19 mouse cellular contexts compared by ENCODE assay signal in genomic region chr12:112415926-112416473, GRCm38 (mm10).
"Had no signal": no experiment of that assay in that cellular context is flagged by ENCODE, and none has a peak within 500 bp of the region (broad histone marks: within the 10 kb centered on the region; RNA-seq: fewer than 3 reads in every experiment).

No protein-coding gene starts in this region.

- H3K27me3 ChIP-seq: limb, embryonic 15.5 days had no signal

- H3K4me3 ChIP-seq: limb, embryonic 12.5 days; limb, embryonic 15.5 days had no signal

- H3K9me3 ChIP-seq: limb, embryonic 12.5 days; limb, embryonic 15.5 days had no signal

- H3K9ac ChIP-seq: limb, embryonic 12.5 days; limb, embryonic 15.5 days; liver, embryonic 14.5 days; liver, postnatal 0 days; lung, embryonic 14.5 days had no signal

- ATAC-seq: liver, postnatal 0 days; lung, postnatal 0 days had no signal

- DNase-seq: kidney, adult 9 months; kidney, postnatal 14 days; kidney, postnatal 4 days; liver, postnatal 0 days; lung, embryonic 14.5 days; midbrain, embryonic 14.5 days; right cerebral cortex, adult 18-20 months; right cerebral cortex, postnatal 14 days; right cerebral cortex, postnatal 4 days; thymus, adult 2 months; thymus, postnatal 14 days; thymus, postnatal 4 days had no signal

- H3K36me3 ChIP-seq: limb, embryonic 12.5 days; limb, embryonic 15.5 days had no signal

- H3K4me2 ChIP-seq: limb, embryonic 12.5 days; limb, embryonic 15.5 days; liver, embryonic 11.5 days had no signal

- H3K27ac ChIP-seq: limb, embryonic 12.5 days; limb, embryonic 15.5 days; liver, embryonic 14.5 days; macrophage; stomach, postnatal 0 days had no signal
